Mouse (Mus musculus): ENCODE data around the gene Phf21a. TPM values are rescaled to one million over a fixed set of nuclear protein-coding genes. Genes with fewer than 3 reads are reported as not detected.
"Not testable (repeated sequence)": the region's sequence is repeated elsewhere in the genome, so short reads cannot be mapped to it uniquely, and the experiment has no call there.

Gene Phf21a
- polyA plus RNA-seq, 1 experiment from 2014 or later: 2.4 TPM

DNA sequence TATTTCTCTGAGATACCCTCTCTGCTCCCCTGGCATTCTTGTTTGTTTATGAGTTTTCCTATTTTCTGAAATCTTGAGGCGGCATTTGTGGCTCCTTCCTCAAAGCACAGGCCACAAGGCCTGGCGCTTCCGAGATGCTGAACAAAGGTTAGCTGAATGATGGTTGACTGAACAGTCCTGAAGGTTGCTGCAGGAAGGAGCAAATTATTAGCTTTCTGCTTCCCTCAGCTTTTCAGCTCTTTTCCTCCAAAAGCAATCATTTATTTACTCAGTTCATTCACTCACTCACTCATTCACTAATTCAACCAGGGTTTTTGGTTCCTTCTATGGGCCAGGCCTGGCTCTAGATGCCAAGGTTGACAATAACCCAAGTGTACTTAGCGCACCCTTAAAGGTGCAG lies 10.7 kb upstream of the Phf21a start:
- WGBS (ENCODE audit: insufficient replicate concordance): 77% methylated on average over 4 of the region's 4 CpGs
- no peak overlapping the region for H3K4me3 ChIP-seq (replicated peaks)
- no peak overlapping the region for H3K9ac ChIP-seq
- no peak for ATAC-seq (ENCODE audit: low read depth)
- no peak overlapping the region for H3K4me2 ChIP-seq
- no peaks in the 10 kb centered on the region for H3K36me3 ChIP-seq
- H3K27me3 ChIP-seq: no peaks in the 10 kb centered on the region
- H3K27ac ChIP-seq: no peak overlapping the region
- H3K9me3 ChIP-seq (replicated peaks): no peaks in the 10 kb centered on the region
- H3K4me1 ChIP-seq (replicated peaks): no peaks in the 10 kb centered on the region
- DNase-seq: no peak

DNA sequence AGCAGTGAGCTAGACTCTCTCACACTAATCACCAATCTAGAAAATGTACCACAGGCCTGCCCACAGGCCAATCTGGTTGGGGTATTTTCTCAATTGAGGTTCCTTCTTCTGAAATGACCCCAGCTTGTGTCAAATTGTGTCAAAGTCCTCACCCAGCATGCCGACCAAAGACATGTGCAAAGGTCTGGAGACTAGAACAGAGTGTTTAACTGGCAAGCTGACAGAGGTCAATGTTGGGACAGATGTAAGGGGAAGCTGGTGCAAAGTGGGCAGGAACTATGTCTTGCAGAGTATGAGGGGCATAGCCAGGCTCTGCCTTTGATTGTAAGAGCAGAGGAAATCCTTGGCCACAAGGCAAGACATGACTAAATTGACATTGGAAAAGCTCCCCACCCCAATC lies 7.2 kb upstream of the Phf21a start:
- no peaks in the 10 kb centered on the region for H3K36me3 ChIP-seq
- H3K27me3 ChIP-seq: no peaks in the 10 kb centered on the region
- no peaks in the 10 kb centered on the region for H3K9me3 ChIP-seq (replicated peaks)
- 39% methylated on average over 1 of the region's 1 CpGs for WGBS (ENCODE audit: insufficient replicate concordance)
- no peak for ATAC-seq (ENCODE audit: low read depth)
- H3K4me2 ChIP-seq: no peak overlapping the region
- H3K4me1 ChIP-seq (replicated peaks): no peaks in the 10 kb centered on the region
- no peak overlapping the region for H3K4me3 ChIP-seq (replicated peaks)
- no peak for DNase-seq
- H3K27ac ChIP-seq: no peak overlapping the region
- H3K9ac ChIP-seq: no peak overlapping the region

DNA sequence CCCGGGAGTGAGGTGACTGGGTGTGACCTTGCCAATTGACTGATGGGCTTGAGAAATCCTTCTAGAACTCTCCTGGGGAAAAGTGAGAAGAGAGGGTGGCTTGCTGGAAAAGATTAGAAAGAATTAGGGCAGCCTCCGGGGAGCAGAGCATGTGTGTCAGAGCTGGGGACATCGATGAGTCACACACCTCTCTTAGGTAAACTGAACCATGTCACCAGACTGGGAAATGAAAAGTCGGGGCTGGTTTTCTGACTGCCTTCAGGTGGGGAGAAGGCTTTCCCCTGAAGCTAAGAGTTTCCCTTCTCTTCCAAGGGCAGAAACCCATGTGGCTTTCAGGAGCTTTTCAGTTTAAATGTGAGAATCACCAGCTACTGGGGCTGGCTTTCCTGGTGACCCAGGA lies 5.9 kb upstream of the Phf21a start:
- no peaks in the 10 kb centered on the region for H3K4me1 ChIP-seq (replicated peaks)
- no peaks in the 10 kb centered on the region for H3K36me3 ChIP-seq
- H3K27me3 ChIP-seq: no peaks in the 10 kb centered on the region
- no peak for ATAC-seq (ENCODE audit: low read depth)
- no peaks in the 10 kb centered on the region for H3K9me3 ChIP-seq (replicated peaks)
- H3K4me2 ChIP-seq: no peak overlapping the region
- no peak for DNase-seq
- no peak overlapping the region for H3K27ac ChIP-seq
- 64% methylated on average over 4 of the region's 4 CpGs for WGBS (ENCODE audit: insufficient replicate concordance)
- no peak overlapping the region for H3K9ac ChIP-seq
- H3K4me3 ChIP-seq (replicated peaks): no peak overlapping the region

DNA sequence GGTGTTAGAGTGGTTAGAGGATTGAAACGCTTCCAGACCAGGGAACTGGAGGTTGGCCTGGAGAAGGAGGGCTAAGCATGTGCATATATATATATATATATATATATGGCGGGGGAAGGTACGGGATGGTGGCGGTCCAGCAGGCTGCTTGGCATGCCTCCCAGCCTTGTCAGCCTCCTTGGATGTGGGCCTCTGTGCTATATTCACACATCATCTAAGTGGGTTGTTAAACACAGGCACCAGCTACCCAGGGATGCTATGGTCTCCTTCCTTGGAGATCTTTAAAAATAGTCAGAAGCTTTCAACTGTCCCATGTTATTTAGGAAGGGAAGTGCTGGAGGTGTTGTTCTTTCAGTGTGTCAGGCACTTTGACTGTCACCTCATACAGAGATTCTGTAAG lies 3.1 kb upstream of the Phf21a start:
- Histone ChIP-seq H3K4me2 (no peak overlapping the region), H3K27ac (no peak overlapping the region), H3K4me1 (replicated peaks) (no peaks in the 10 kb centered on the region), H3K9ac (no peak overlapping the region), H3K4me3 (replicated peaks) (no peak overlapping the region), H3K9me3 (replicated peaks) (no peaks in the 10 kb centered on the region), H3K27me3 (no peaks in the 10 kb centered on the region), H3K36me3 (no peaks in the 10 kb centered on the region)
- DNase-seq (no peak), ATAC-seq (ENCODE audit: low read depth) (no peak)
- WGBS (ENCODE audit: insufficient replicate concordance): 72% methylated on average over 4 of the region's 4 CpGs

DNA sequence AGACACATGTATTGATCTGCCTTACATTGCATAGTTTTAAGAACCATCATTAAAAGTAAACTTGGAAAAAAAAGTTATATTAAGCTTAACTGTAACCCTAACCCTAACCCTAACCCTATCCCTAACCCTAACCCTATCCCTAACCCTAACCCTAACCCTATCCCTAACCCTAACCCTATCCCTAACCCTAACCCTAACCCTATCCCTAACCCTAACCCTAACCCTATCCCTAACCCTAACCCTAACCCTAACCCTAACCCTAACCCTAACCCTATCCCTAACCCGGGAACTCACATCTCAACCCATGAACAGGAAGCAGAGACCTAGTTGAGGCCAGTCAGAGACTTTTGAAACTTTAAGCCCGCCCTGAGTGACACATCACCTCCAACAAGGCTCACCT lies 586 bp downstream of the Phf21a start:
- H3K36me3 ChIP-seq; H3K9me3 ChIP-seq (replicated peaks); H3K27me3 ChIP-seq; DNase-seq; H3K4me1 ChIP-seq (replicated peaks); ATAC-seq (ENCODE audit: low read depth); H3K9ac ChIP-seq; H3K4me2 ChIP-seq; H3K4me3 ChIP-seq (replicated peaks); H3K27ac ChIP-seq: not testable (repeated sequence)
- 54% methylated on average over 2 of the region's 2 CpGs for WGBS (ENCODE audit: insufficient replicate concordance)

DNA sequence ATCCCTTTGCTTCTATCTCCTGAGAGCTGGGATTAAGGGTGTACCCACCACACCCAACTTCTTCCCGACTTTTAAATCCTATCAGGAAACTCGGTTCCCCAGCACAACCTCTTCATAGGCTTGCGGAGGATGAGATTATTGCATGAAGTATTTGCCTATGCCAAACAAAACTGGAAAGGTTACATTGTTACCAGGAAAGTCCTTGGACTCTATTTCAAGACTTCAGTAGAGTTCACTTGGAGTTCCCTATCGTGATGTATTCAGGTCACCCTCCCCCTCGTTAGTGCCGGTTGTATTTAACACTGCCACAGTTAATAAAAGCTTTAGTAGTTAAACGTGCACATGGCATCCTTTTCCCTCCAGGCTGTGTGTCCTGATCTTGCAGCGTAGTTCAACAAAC lies 1.2 kb downstream of the Phf21a start:
- 60% methylated on average over 8 of the region's 8 CpGs for WGBS (ENCODE audit: insufficient replicate concordance)
- H3K4me1 ChIP-seq (replicated peaks): no peaks in the 10 kb centered on the region

DNA sequence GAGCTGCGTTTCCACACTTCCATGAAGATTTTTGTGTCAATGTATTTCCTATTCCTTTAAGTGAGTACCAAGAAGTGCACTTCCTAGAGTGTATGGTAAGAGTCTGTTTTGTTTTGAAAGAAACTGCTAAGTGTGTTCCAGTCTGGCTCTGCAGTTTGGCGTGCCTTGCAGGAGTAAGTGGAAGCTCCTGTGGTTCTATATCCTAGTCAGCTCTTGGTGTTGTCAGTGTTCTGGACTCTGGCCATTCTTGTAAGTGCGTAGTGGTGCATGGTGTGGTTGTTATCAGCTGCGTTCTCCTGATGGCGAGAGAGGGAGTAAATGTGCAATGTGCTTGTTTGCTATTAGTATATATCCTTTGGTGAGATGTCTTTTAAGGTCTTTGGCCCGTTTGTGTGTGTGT lies 7.9 kb downstream of the Phf21a start:
- ATAC-seq (ENCODE audit: low read depth) (no peak), DNase-seq (no peak)
- WGBS (ENCODE audit: insufficient replicate concordance): 58% methylated on average over 6 of the region's 6 CpGs
- no peak overlapping the region for H3K4me2 ChIP-seq
- no peak overlapping the region for H3K9ac ChIP-seq
- H3K27me3 ChIP-seq: no peaks in the 10 kb centered on the region
- no peak overlapping the region for H3K4me3 ChIP-seq (replicated peaks)
- no peak overlapping the region for H3K27ac ChIP-seq
- no peaks in the 10 kb centered on the region for H3K9me3 ChIP-seq (replicated peaks)
- no peaks in the 10 kb centered on the region for H3K36me3 ChIP-seq
- no peaks in the 10 kb centered on the region for H3K4me1 ChIP-seq (replicated peaks)

More for the DNA sequence above, 1.2 kb downstream of the Phf21a start:
- Histone ChIP-seq H3K9ac (no peak overlapping the region), H3K27ac (no peak overlapping the region), H3K4me3 (replicated peaks) (no peak overlapping the region), H3K36me3 (no peaks in the 10 kb centered on the region), H3K4me2 (no peak overlapping the region), H3K9me3 (replicated peaks) (no peaks in the 10 kb centered on the region), H3K27me3 (no peaks in the 10 kb centered on the region)
- DNase-seq (no peak), ATAC-seq (ENCODE audit: low read depth) (no peak)

DNA sequence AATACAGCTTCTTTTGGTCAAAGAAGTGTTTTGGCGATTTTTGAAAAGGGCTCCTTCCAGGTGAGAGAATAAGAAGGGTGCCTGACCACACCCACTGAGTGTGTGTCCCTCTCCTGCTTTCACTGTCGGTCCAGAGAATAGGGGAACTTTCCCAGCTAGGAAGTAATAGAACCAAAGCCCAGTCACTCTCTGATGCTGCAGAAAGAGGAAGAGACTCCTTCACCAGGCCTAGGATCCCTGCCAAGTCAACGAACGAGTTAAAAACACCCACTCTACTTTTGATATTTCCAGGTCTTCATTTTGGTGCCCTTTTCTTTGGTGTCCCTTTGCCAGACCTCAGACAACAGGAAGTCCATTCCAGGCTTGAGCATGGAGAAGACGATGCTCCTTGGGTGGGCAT lies 31.6 kb downstream of the Phf21a start:
- WGBS (ENCODE audit: insufficient replicate concordance): 41% methylated on average over 5 of the region's 5 CpGs

DNA sequence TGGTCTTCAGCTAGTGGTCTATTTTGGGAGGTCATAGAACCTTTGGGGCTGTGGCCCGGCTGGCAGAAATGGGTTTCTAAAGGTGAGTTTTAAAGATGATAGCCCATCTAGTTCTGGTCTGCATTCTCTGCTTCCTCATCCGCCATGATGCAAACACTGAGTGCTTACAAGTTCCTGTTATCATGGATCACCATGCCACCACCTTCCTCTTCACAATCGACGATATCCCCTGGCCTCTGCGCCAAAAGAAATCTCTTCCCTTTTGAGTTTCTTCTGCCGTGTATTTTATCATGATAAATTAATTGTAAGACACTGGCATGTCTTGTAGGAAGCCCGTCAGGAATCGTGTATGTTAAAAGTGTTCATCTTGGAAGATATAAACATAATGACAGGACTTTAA lies 32.4 kb downstream of the Phf21a start:
- Histone ChIP-seq H3K27me3 (no peaks in the 10 kb centered on the region), H3K9ac (no peak overlapping the region), H3K36me3 (no peaks in the 10 kb centered on the region), H3K4me1 (replicated peaks) (no peaks in the 10 kb centered on the region), H3K4me3 (replicated peaks) (no peak overlapping the region), H3K4me2 (no peak overlapping the region), H3K27ac (no peak overlapping the region), H3K9me3 (replicated peaks) (no peaks in the 10 kb centered on the region)
- WGBS (ENCODE audit: insufficient replicate concordance): 63% methylated on average over 8 of the region's 8 CpGs
- ATAC-seq (ENCODE audit: low read depth): no peak
- no peak for DNase-seq

More for the DNA sequence above, 31.6 kb downstream of the Phf21a start:
- DNase-seq (no peak), ATAC-seq (ENCODE audit: low read depth) (no peak)
- no peak overlapping the region for H3K4me2 ChIP-seq
- no peak overlapping the region for H3K27ac ChIP-seq
- H3K9me3 ChIP-seq (replicated peaks): no peaks in the 10 kb centered on the region
- no peaks in the 10 kb centered on the region for H3K36me3 ChIP-seq
- no peak overlapping the region for H3K9ac ChIP-seq
- H3K27me3 ChIP-seq: no peaks in the 10 kb centered on the region
- no peaks in the 10 kb centered on the region for H3K4me1 ChIP-seq (replicated peaks)
- H3K4me3 ChIP-seq (replicated peaks): no peak overlapping the region

DNA sequence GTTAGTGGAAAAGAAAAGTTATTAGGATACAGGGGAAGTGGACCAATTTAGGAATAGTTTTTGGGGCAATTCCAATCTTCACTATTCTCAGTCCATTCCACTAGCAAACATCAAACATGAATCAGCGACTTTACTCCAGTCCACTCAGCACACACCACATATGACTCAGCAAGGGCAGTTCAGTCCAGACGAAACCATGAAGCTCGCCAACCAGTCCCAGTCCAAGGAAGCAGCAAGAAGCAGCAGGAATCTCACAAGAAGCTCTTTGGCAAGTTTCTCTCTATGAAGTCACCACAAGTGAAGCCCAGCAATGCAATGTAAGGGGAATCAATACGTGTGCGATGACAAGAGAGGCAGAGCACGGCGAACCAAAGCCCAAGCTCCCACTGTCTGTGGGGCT lies 37.2 kb downstream of the Phf21a start:
- no peak overlapping the region for H3K9ac ChIP-seq
- ATAC-seq (ENCODE audit: low read depth) (no peak), DNase-seq (no peak)
- no peak overlapping the region for H3K4me3 ChIP-seq (replicated peaks)
- H3K9me3 ChIP-seq (replicated peaks): no peaks in the 10 kb centered on the region
- H3K36me3 ChIP-seq: no peaks in the 10 kb centered on the region
- WGBS (ENCODE audit: insufficient replicate concordance): 83% methylated on average over 7 of the region's 7 CpGs
- H3K27me3 ChIP-seq: no peaks in the 10 kb centered on the region
- no peak overlapping the region for H3K27ac ChIP-seq
- no peak overlapping the region for H3K4me2 ChIP-seq
- H3K4me1 ChIP-seq (replicated peaks): no peaks in the 10 kb centered on the region

DNA sequence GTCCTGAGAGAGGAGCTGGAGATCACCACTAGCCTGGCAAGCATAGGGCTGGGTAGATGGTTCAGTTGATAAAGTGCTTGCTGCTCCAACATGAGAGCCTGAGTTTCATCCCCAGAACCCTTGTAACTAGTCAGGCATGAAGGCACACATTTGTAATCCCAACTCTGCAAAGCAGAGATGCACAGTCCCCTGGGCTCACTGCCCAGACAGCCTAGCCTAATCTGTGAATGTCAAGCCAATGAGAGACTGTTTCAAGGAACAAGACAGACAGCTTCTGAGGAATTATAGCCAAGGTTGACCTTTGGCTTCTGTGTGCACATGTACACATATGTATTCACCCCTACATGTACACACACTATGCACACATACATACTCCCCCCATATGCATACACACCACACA lies 45.8 kb downstream of the Phf21a start:
- no peak overlapping the region for H3K27ac ChIP-seq
- H3K4me1 ChIP-seq (replicated peaks): no peaks in the 10 kb centered on the region
- H3K4me2 ChIP-seq: no peak overlapping the region
- DNase-seq (no peak), ATAC-seq (ENCODE audit: low read depth) (no peak)
- H3K9ac ChIP-seq: no peak overlapping the region
- no peaks in the 10 kb centered on the region for H3K9me3 ChIP-seq (replicated peaks)
- 0 out of 2 replicates have a peak, but pooled peaks cover 3% of the 10 kb centered on the region for H3K27me3 ChIP-seq
- no peaks in the 10 kb centered on the region for H3K36me3 ChIP-seq
- H3K4me3 ChIP-seq (replicated peaks): no peak overlapping the region

DNA sequence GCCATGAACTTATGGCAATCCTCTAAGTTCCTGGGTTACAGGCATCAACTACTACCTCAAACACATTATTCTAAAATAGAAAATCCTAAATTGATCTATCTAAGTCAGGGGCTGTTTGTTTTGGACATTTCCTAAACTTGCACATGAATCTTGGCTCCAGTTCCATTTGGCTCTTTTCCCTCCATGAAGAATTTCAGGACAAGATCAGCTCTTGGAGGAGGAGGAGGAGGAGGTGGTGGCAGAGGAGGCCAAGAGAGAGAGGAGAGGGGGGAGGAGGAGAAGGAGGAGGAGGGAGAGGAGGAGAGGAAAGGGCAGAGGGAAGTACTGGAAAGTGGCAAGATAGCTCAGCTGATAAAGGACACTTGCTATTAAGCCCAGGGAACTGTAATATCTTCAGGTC lies 46.4 kb downstream of the Phf21a start:
- no peaks in the 10 kb centered on the region for H3K9me3 ChIP-seq (replicated peaks)
- H3K27ac ChIP-seq: no peak overlapping the region
- H3K4me3 ChIP-seq (replicated peaks): no peak overlapping the region
- H3K4me1 ChIP-seq (replicated peaks): no peaks in the 10 kb centered on the region
- no peak overlapping the region for H3K4me2 ChIP-seq
- no peak overlapping the region for H3K9ac ChIP-seq
- H3K36me3 ChIP-seq: no peaks in the 10 kb centered on the region
- DNase-seq (no peak), ATAC-seq (ENCODE audit: low read depth) (no peak)
- H3K27me3 ChIP-seq: 0 out of 2 replicates have a peak, but pooled peaks cover 3% of the 10 kb centered on the region

DNA sequence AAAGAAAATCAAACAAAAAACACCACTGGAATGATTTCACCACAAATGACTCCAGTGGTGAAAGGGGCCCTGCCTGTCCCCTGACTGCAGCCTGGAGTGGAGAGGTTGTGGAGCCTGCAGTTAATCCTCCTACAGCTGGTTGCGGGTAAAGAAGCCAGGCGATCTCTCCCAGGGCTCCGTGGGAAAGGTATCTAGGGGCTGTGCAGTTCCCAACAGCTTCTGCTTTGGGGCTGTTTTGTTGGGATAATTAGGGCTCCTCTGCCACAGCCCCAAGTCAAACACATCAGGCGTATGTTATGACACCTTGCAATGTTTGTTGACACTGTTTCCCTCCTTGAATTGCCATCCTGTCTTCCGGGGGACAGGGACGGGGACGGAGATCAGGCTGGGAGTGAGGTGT lies 47.5 kb downstream of the Phf21a start:
- H3K27ac ChIP-seq: no peak overlapping the region
- ATAC-seq (ENCODE audit: low read depth): no peak
- H3K4me3 ChIP-seq (replicated peaks): no peak overlapping the region
- WGBS (ENCODE audit: insufficient replicate concordance): 44% methylated on average over 7 of the region's 7 CpGs
- no peaks in the 10 kb centered on the region for H3K4me1 ChIP-seq (replicated peaks)
- H3K4me2 ChIP-seq: no peak overlapping the region
- H3K36me3 ChIP-seq: no peaks in the 10 kb centered on the region
- 0 out of 2 replicates have a peak, but pooled peaks cover 3% of the 10 kb centered on the region for H3K27me3 ChIP-seq
- H3K9me3 ChIP-seq (replicated peaks): no peaks in the 10 kb centered on the region
- DNase-seq: no peak
- no peak overlapping the region for H3K9ac ChIP-seq
